Mouse (Mus musculus) liver, embryonic 14.5 days (tissue): ENCODE data around the gene Kcnq4.

Experiments
- CTCF ChIP-seq: IDR thresholded peaks from 2 replicates; pipeline ENCODE4 v1.5.1; 2016; ENCODE audit warnings: antibody characterized with exemption, low read depth, control low read depth
- EP300 ChIP-seq: IDR thresholded peaks from 2 replicates; pipeline ENCODE4 v1.6.1; 2016; ENCODE audit warnings: antibody characterized with exemption, low read depth

GRCm38 (mm10) chr4:120730146-120730545 lies 18.3 kb downstream of the Kcnq4 start:
- TF ChIP-seq CTCF = no peak
- no peak for TF ChIP-seq EP300
